8 mouse cellular contexts compared by ENCODE assay signal in the genomic region with DNA sequence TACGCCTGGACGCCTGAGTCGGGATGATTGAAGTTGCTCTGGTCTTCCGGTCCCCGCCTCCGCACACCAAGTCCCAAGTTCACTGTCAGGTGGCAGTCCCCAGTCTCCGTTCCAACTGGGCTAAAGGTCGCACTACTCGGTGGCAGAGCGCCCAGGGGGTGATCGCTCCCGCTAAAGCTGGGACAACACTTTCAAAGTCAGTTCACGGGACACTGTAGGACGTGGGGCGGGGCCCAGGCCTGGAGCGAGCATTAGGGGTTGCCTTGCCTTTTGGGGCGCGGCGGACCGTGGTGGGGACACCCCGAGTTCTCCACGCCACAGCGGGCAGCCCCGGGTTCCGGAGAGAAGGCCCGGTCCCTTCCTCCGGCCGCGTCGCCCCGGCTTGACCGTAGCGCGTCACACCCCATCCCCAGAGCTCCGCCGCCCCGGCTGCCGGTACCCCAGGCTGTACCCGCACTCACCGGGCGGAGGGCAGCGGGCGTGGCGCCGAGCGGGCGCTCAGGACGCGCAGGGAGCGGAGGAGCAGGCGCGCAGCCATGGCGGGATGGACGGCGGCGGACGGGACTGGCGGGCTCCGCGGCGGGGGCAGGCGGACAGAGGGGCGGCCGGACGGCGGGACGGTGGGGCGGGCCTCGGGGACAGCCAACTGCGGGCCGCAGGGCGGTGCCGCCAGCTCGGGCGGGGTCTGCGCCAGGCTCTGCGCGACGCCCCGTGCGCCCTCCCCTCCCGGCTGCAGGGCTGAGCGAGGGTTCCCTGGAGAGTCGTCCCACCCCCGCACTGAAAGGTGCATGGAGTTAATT. TPM values are rescaled to one million over a fixed set of nuclear protein-coding genes. Genes with fewer than 3 reads are reported as not detected.
A peak's percentile ranks its signal among the peaks of the same experiment; 100 is the strongest.
DNase-seq lines count a peak whose midpoint lies in the region; ATAC-seq and TF ChIP-seq lines count a peak whose summit lies in the region.

Gene Acadl (minus strand): TSS at position 566 of the 800 bp plus-strand sequence.

- DNase-seq in A20 (ENCODE audit: low read depth, low spot score): peak; percentile 88
- DNase-seq in brain, embryonic 14.5 days (ENCODE audit: low read depth): peak; percentile 75
- DNase-seq in liver, adult 2 months (ENCODE audit: extremely low read depth, low read depth, low spot score): peak; percentile 95
- DNase-seq in spleen, postnatal 4 days (ENCODE audit: low spot score in 2 of 2): peak; percentile 81 to 92

- 0 out of 2 replicates have a peak, but pooled peaks have one; percentile 21 for TF ChIP-seq POLR2A in brain, embryonic 14.5 days (IDR thresholded peaks at IDR 0.05; ENCODE audit: borderline replicate concordance, extremely low read depth, insufficient read depth, insufficient read length, poor library complexity, severe bottlenecking)
- TF ChIP-seq POLR2A in liver, adult 2 months (IDR thresholded peaks at IDR 0.05; ENCODE audit: extremely low read depth, insufficient read depth, low read length): peak; percentile 76

- peak within 1 kb of the TSS; percentile 85 for H3K9ac ChIP-seq in heart, embryonic 11.5 days (ENCODE audit: low read depth, low read length)
- peak within 1 kb of the TSS; percentile 90 for H3K9ac ChIP-seq in kidney, embryonic 16.5 days (replicated peaks; ENCODE audit: low read length)
- peak within 1 kb of the TSS; percentile 99 for H3K9ac ChIP-seq in liver, adult 2 months (ENCODE audit: low read depth, low read length)

- H3K4me1 ChIP-seq in erythroblast, embryonic 14.5 days (ENCODE audit: control insufficient read depth): peaks cover 32% of the 10 kb centered on the region
- peaks cover 12% of the 10 kb centered on the region; the same call in 1 of the 2 replicates for H3K4me1 ChIP-seq in heart, embryonic 11.5 days (ENCODE audit: control insufficient read depth, insufficient read depth, low read length)
- H3K4me1 ChIP-seq in kidney, embryonic 16.5 days (ENCODE audit: insufficient read depth, low read length): peaks cover 8% of the 10 kb centered on the region
- H3K4me1 ChIP-seq in liver, adult 2 months (ENCODE audit: control insufficient read depth, insufficient read depth, low read length): peaks cover 9% of the 10 kb centered on the region

- TF ChIP-seq CTCF in brain, embryonic 14.5 days (IDR thresholded peaks at IDR 0.05; ENCODE audit: borderline replicate concordance, extremely low read depth, insufficient read depth, insufficient read length): no peak
- TF ChIP-seq CTCF in liver, adult 2 months (IDR thresholded peaks at IDR 0.05; ENCODE audit: low read depth, low read length): no peak

- H3K4me2 ChIP-seq in heart, embryonic 11.5 days: peak within 1 kb of the TSS; percentile 78
- H3K4me2 ChIP-seq in kidney, embryonic 16.5 days (replicated peaks; ENCODE audit: low read depth, low read length): peak within 1 kb of the TSS; percentile 52

- H3K27me3 ChIP-seq in erythroblast, embryonic 14.5 days (ENCODE audit: control insufficient read depth): no peaks in the 10 kb centered on the region
- no peaks in the 10 kb centered on the region for H3K27me3 ChIP-seq in heart, embryonic 11.5 days (ENCODE audit: control insufficient read depth, insufficient read depth, low read length)
- H3K27me3 ChIP-seq in kidney, embryonic 16.5 days (ENCODE audit: insufficient read depth, low read length): no peaks in the 10 kb centered on the region
- H3K27me3 ChIP-seq in liver, adult 2 months (ENCODE audit: control insufficient read depth, insufficient read depth, low read length): no peaks in the 10 kb centered on the region

- under 1% methylated on average over 63 of the region's 85 CpGs for WGBS in heart, embryonic 11.5 days (ENCODE audit: insufficient replicate concordance)
- WGBS in kidney, embryonic 16.5 days: under 1% methylated on average over 68 of the region's 85 CpGs
- under 1% methylated on average over 81 of the region's 85 CpGs for WGBS in liver, adult 2 months

- peaks cover 14% of the 10 kb centered on the region; the same call in 1 of the 2 replicates for H3K79me2 ChIP-seq in liver, adult 2 months (ENCODE audit: control insufficient read depth, insufficient read depth, low read length)

- peak; percentile 93 for ATAC-seq in heart, embryonic 11.5 days (replicated peaks; ENCODE audit: insufficient number of reproducible peaks, low FRiP score, low TSS enrichment)
- peak; percentile 98 for ATAC-seq in kidney, embryonic 16.5 days (ENCODE audit: low FRiP score, low TSS enrichment)
- peak; percentile 52 for ATAC-seq in monocyte, adult 5-6 weeks (replicated peaks; ENCODE audit: insufficient number of reproducible peaks, low FRiP score, low TSS enrichment, poor library complexity, severe bottlenecking)

- H3K9me3 ChIP-seq in erythroblast, embryonic 14.5 days (ENCODE audit: control insufficient read depth, low read length): no peaks in the 10 kb centered on the region
- H3K9me3 ChIP-seq in heart, embryonic 11.5 days (replicated peaks; ENCODE audit: control insufficient read depth, low read length): no peaks in the 10 kb centered on the region
- H3K9me3 ChIP-seq in kidney, embryonic 16.5 days (ENCODE audit: low read length): peaks cover 9% of the 10 kb centered on the region; the same call in 1 of the 2 replicates

- peak within 1 kb of the TSS; percentile 94 for H3K4me3 ChIP-seq in erythroblast, embryonic 14.5 days (replicated peaks)
- peak within 1 kb of the TSS; percentile 75 for H3K4me3 ChIP-seq in heart, embryonic 11.5 days (ENCODE audit: low read depth, low read length)
- peak within 1 kb of the TSS; percentile 86 for H3K4me3 ChIP-seq in kidney, embryonic 16.5 days (ENCODE audit: low read length)
- H3K4me3 ChIP-seq in liver, adult 2 months (ENCODE audit: insufficient read depth, low read depth, low read length): peak within 1 kb of the TSS; percentile 96

- peak within 1 kb of the TSS; percentile 88 for H3K27ac ChIP-seq in heart, embryonic 11.5 days (ENCODE audit: low read depth, low read length)
- peak within 1 kb of the TSS; percentile 93 for H3K27ac ChIP-seq in kidney, embryonic 16.5 days (ENCODE audit: low read length)
- H3K27ac ChIP-seq in liver, adult 2 months (replicated peaks; ENCODE audit: insufficient read depth, low read depth, low read length): peak within 1 kb of the TSS; percentile 99

- peaks cover 4% of the 10 kb centered on the region for H3K36me3 ChIP-seq in erythroblast, embryonic 14.5 days (ENCODE audit: control insufficient read depth)
- H3K36me3 ChIP-seq in heart, embryonic 11.5 days (ENCODE audit: control insufficient read depth, insufficient read depth, low read length): no peaks in the 10 kb centered on the region
- peaks cover 16% of the 10 kb centered on the region for H3K36me3 ChIP-seq in kidney, embryonic 16.5 days (ENCODE audit: insufficient read depth, low read length)
- H3K36me3 ChIP-seq in liver, adult 2 months (ENCODE audit: control insufficient read depth, insufficient read depth, low read length): peaks cover 6% of the 10 kb centered on the region; the same call in 1 of the 2 replicates

RNA-seq across cellular contexts. Expression of gene Acadl, which starts in this region (rescaled TPM):
- polyA plus RNA-seq in brain, embryonic 14.5 days (2012; rRNA removed): 9.6 and 18.0 TPM in 2 replicates
- 0.47 and 0.61 TPM in 2 replicates for polyA plus RNA-seq in erythroblast, embryonic 14.5 days (2012)
- polyA plus RNA-seq in heart, embryonic 11.5 days (2014; fragmentation: Nextera tagmentation; extraction: Ambion mirVana): 257 and 291 TPM in 2 replicates
- 144 and 161 TPM in 2 replicates for polyA plus RNA-seq in kidney, embryonic 16.5 days (2015; fragmentation: Nextera tagmentation; extraction: Ambion mirVana)
- 91.1 and 96.5 TPM in 2 replicates for total RNA-seq in liver, adult 2 months (2014; rRNA removed)
- 43.1 and 47.6 TPM in 2 replicates for polyA plus RNA-seq in liver, adult 2 months (2012; rRNA removed)
- total RNA-seq in monocyte, adult 5-6 weeks (2017): 28.7 to 44.7 TPM (median 42.2 TPM) in 3 replicates

Comparison
In these comparisons a context has a peak if more than half of its experiments do, and no peak if none do; other contexts are left out.
1. Peak in every context shown above with its lines: DNase-seq, ATAC-seq, H3K4me3 ChIP-seq and H3K27ac ChIP-seq.